Mouse (Mus musculus) ES-Bruce4 (cell line): ENCODE measurements around the gene Abhd8. TPM values are rescaled to one million over a fixed set of nuclear protein-coding genes. Genes with fewer than 3 reads are reported as not detected.

ENCODE experiments used
- H3K27ac ChIP-seq: 2 replicates; pipeline ENCODE4 v1.5.1; 2012; ENCODE audit warnings: low read length, inconsistent platforms; ENCODE audit not compliant: insufficient read depth
- H3K27me3 ChIP-seq: 2 replicates; pipeline ENCODE4 v1.6.1; 2012; ENCODE audit warnings: mild to moderate bottlenecking, low read length, inconsistent platforms; ENCODE audit not compliant: control insufficient read depth, poor library complexity, insufficient read depth, severe bottlenecking
- H3K36me3 ChIP-seq: 2 replicates; pipeline ENCODE4 v1.6.1; 2012; ENCODE audit warnings: inconsistent platforms, mild to moderate bottlenecking, low read length, moderate library complexity; ENCODE audit not compliant: control insufficient read depth, poor library complexity, insufficient read depth, severe bottlenecking
- H3K4me1 ChIP-seq: one replicate; pipeline ENCODE4 v1.8.1; 2011; ENCODE audit warnings: low read length; ENCODE audit not compliant: control insufficient read depth, insufficient read depth
- H3K4me3 ChIP-seq: 2 replicates; pipeline ENCODE4 v1.5.1; 2011; ENCODE audit warnings: low read depth, mild to moderate bottlenecking, low read length
- H3K9ac ChIP-seq: 2 replicates; pipeline ENCODE4 v1.6.1; 2012; ENCODE audit warnings: low read depth, mild to moderate bottlenecking, inconsistent platforms; ENCODE audit not compliant: poor library complexity, severe bottlenecking
- H3K9me3 ChIP-seq: replicated peaks from 2 replicates; pipeline ENCODE4 v1.6.1; 2012; ENCODE audit warnings: mild to moderate bottlenecking, low read length, inconsistent platforms; ENCODE audit not compliant: control insufficient read depth, poor library complexity, insufficient read depth, severe bottlenecking
- CTCF ChIP-seq: IDR thresholded peaks from one replicate; pipeline ENCODE4 v1.8.1; 2011; ENCODE audit warnings: low read depth, low read length
- EP300 ChIP-seq: IDR thresholded peaks from 2 replicates; pipeline ENCODE4 v1.6.1; 2011; ENCODE audit warnings: low read depth, low read length; ENCODE audit not compliant: insufficient read depth
- POLR2A ChIP-seq: IDR thresholded peaks from one replicate; pipeline ENCODE4 v1.8.1; 2011; ENCODE audit warnings: low read length; ENCODE audit not compliant: insufficient read depth
- polyA plus RNA-seq: library from polyadenylated mRNA; stranded (reverse); fragments of >200 nt; gene quantifications from 2 replicates; pipeline ENCODE4 v1.2.4, GENCODE M21; 2011; ENCODE audit warnings: low read depth; ENCODE audit not compliant: missing spikeins, insufficient read depth, insufficient read length

Gene Abhd8
- polyA plus RNA-seq, 1 experiment: 10.1 TPM

DNA sequence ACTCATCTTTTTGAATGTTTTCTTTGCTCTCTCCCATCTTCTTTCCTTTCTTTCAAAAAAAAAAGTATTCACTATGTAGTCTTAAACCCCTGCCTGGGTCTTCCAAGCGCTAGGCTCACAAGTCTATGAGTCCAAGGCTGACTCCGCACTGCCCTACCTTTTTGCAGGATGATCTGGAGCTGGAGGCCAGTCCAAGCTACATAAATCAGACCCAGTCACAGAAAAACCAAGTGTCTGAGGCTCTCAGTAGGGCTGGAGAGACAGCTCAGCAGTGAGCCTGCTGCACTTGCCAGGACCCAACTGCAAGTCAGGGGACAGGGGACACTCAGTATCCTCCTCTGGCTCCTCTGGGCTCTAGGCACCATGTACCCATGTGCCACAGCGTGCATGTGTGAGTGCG, 40.9 kb upstream of the Abhd8 start:
- TF ChIP-seq POLR2A (no peak), CTCF (no peak)
- Histone ChIP-seq H3K27ac (no peak overlapping the region), H3K4me3 (no peak overlapping the region), H3K9ac (no peak overlapping the region), H3K9me3 (no peaks in the 10 kb centered on the region), H3K4me1 (peaks cover 5% of the 10 kb centered on the region), H3K36me3 (no peaks in the 10 kb centered on the region), H3K27me3 (no peaks in the 10 kb centered on the region)

DNA sequence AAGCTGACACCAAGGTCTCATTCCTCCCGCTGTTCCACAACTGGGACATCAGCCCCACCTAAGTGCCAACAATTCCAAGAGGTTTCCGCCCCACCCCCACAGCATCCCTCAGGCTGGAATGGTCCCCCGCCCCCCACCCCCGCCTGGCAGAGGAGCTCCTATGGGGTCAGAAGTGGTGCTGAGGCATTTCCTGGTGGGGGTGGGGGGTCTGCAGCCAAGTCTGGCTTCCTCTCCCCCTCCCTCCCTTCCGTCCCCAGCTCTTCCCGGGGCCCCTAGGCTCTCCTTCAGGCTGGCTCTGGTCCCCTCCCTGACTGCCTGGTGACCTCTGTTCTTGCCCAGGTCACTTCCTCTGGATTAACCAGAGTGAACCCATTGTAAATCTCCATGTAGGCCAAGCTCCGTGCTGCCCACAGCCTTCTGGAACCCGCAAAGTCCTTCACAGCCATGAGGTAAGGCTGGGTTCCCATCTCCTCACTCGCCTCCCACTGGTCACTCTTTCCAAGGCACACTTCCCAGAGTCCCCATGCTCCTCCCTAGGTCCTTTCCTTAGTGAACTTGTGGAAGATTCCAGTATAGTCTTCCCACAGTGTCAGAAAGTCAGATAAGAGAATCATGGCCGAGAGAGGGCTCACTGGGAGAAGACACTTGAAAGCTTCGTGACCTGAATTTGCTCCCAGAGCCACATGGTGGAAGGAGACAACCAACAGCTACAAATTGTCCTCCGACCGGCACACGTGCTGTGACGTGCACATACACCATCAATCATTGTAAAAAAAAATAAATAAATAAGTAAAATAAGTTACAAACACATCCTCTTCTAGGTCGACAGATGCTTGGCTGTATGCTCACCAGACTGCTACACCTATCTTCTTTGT, 35.6 kb upstream of the Abhd8 start:
- Histone ChIP-seq H3K36me3 (peaks cover 5% of the 10 kb centered on the region), H3K27ac (peak overlapping the region; percentile 83), H3K9ac (no peak overlapping the region), H3K4me3 (peak overlapping the region; percentile 7; the same call in 1 of the 2 replicates), H3K4me1 (peaks cover 8% of the 10 kb centered on the region), H3K9me3 (no peaks in the 10 kb centered on the region), H3K27me3 (no peaks in the 10 kb centered on the region)
- TF ChIP-seq POLR2A: no peak
- peak; percentile 58; the same call in 1 of the 2 replicates for TF ChIP-seq EP300

DNA sequence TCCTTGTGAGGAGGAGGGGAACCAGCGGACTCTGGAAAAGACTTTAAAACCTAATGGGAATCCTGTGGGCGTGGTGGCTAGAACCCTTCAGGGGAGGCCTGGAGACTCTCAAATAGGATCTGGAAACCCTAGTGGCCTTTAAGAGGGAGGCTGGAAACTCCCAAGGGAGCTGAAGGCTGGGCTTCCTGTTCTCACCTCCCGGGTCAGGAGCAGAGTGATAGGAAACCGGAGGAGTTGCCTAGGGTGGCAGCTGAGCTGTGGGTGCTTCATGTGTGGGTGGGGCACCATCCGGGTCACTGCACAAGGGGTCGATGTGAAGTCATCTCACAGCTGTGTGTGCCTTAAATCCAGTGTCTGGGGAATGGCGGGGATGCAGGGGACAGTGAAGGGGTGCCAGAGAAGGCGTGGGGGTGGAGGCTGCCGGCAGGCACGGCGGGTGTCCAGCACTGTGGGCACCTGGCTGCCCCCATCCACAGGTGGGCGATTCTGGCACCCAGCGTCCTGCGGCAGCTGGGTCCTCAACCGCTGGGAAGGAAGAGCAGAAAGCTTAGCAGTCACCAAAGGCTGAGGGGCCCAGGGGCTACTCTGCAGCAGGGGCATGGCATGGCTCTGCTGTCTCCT, 34.5 kb upstream of the Abhd8 start:
- no peak overlapping the region for H3K4me3 ChIP-seq
- H3K27me3 ChIP-seq: no peaks in the 10 kb centered on the region
- H3K36me3 ChIP-seq: peaks cover 9% of the 10 kb centered on the region
- peak overlapping the region; percentile 34 for H3K27ac ChIP-seq
- peaks cover 8% of the 10 kb centered on the region for H3K4me1 ChIP-seq
- TF ChIP-seq CTCF: no peak
- no peak for TF ChIP-seq EP300
- TF ChIP-seq POLR2A: no peak
- peak overlapping the region; percentile 13 for H3K9ac ChIP-seq
- H3K9me3 ChIP-seq: no peaks in the 10 kb centered on the region

GRCm38 (mm10) chr8:71497077-71497645, 33.7 kb upstream of the Abhd8 start:
- H3K27ac ChIP-seq: peak overlapping the region; percentile 34; the same call in 1 of the 2 replicates
- H3K4me1 ChIP-seq: peaks cover 8% of the 10 kb centered on the region
- no peaks in the 10 kb centered on the region for H3K9me3 ChIP-seq
- no peak overlapping the region for H3K4me3 ChIP-seq
- no peak for TF ChIP-seq POLR2A
- no peak for TF ChIP-seq CTCF
- no peak for TF ChIP-seq EP300
- H3K27me3 ChIP-seq: no peaks in the 10 kb centered on the region
- no peak overlapping the region for H3K9ac ChIP-seq
- H3K36me3 ChIP-seq: peaks cover 18% of the 10 kb centered on the region

- TF ChIP-seq CTCF (peak; percentile 13), EP300 (no peak), POLR2A (no peak)
- Histone ChIP-seq H3K4me3 (no peak overlapping the region), H3K27ac (0 out of 2 replicates have a peak overlapping the region, but pooled peaks have one; percentile 17), H3K4me1 (peaks cover 8% of the 10 kb centered on the region), H3K27me3 (no peaks in the 10 kb centered on the region), H3K9me3 (no peaks in the 10 kb centered on the region), H3K36me3 (peaks cover 22% of the 10 kb centered on the region), H3K9ac (peak overlapping the region; percentile 15; the same call in 1 of the 2 replicates)
Observed at GRCm38 (mm10) chr8:71496481-71496880, 33.0 kb upstream of the Abhd8 start.
